ENCODE assay signal across 21 mouse cellular contexts in genomic region chr7:133848180-133848579, GRCm38 (mm10).
DNase-seq lines count a peak whose midpoint lies in the region; ATAC-seq and TF ChIP-seq lines count a peak whose summit lies in the region.
"Had no signal": no experiment of that assay in that cellular context is flagged by ENCODE, and none has a peak within 500 bp of the region (broad histone marks: within the 10 kb centered on the region; RNA-seq: fewer than 3 reads in every experiment).

No protein-coding gene starts in this region.

- intact Hi-C loops in heart, postnatal 25 days (cut with DNase I) = no loop called here

- H3K27me3 ChIP-seq in heart, embryonic 13.5 days (replicated peaks) = no peaks in the 10 kb centered on the region
- H3K27me3 ChIP-seq in lung, embryonic 16.5 days (ENCODE audit: control insufficient read depth, insufficient read depth, low read depth, low read length) = no peaks in the 10 kb centered on the region
- no peaks in the 10 kb centered on the region for H3K27me3 ChIP-seq in heart, embryonic 16.5 days (ENCODE audit: control insufficient read depth, insufficient read depth, low read length)
- H3K27me3 ChIP-seq: embryonic facial prominence, embryonic 13.5 days; forebrain, embryonic 12.5 days; hindbrain, embryonic 13.5 days; Patski had no signal

- 13% methylated on average over 2 of the region's 2 CpGs for WGBS in heart, embryonic 13.5 days
- WGBS in lung, embryonic 16.5 days = 18% methylated on average over 2 of the region's 2 CpGs
- WGBS in lung, adult 2 months = 61% methylated on average over 2 of the region's 2 CpGs
- WGBS in heart, embryonic 16.5 days = 40% methylated on average over 2 of the region's 2 CpGs

- TF ChIP-seq CTCF in lung, adult 2 months (IDR thresholded peaks at IDR 0.05; ENCODE audit: insufficient read depth, low read length) = no peak

- DNase-seq in heart, adult 8-10 months (ENCODE audit: low spot score) = peak; percentile 6
- no peak for DNase-seq in heart, postnatal 4 days
- DNase-seq in heart, postnatal 25 days (ENCODE audit: low spot score) = no peak
- no peak for DNase-seq in lung, adult 2 months
- no peak for DNase-seq in adrenal gland, postnatal 25 days
- DNase-seq: adrenal gland, postnatal 14 days; cerebellum, adult 18-20 months; cerebellum, adult 9-11 months; cerebellum, postnatal 36 days; gastrocnemius, postnatal 14 days; kidney, adult 11 months had no signal

- no peak; the same call in 1 of the 2 replicates for ATAC-seq in heart, embryonic 13.5 days (ENCODE audit: extremely low read depth, insufficient number of reproducible peaks, low FRiP score, low TSS enrichment)
- peak; percentile 39 for ATAC-seq in lung, embryonic 16.5 days (ENCODE audit: low read depth)
- ATAC-seq in heart, embryonic 16.5 days (replicated peaks; ENCODE audit: extremely low read depth, insufficient read depth, low FRiP score) = peak; percentile 74
- ATAC-seq: activated CD4-positive, CD25-positive, alpha-beta regulatory T cell, adult 4 months; forebrain, embryonic 16.5 days; hindbrain, postnatal 0 days; Patski had no signal

- no peak overlapping the region for H3K4me3 ChIP-seq in heart, embryonic 13.5 days
- H3K4me3 ChIP-seq in lung, embryonic 16.5 days (ENCODE audit: low read length) = no peak overlapping the region
- H3K4me3 ChIP-seq in lung, adult 2 months (replicated peaks; ENCODE audit: extremely low read depth, low read depth, low read length) = no peak overlapping the region
- H3K4me3 ChIP-seq in heart, embryonic 16.5 days (ENCODE audit: low read length) = no peak overlapping the region
- H3K4me3 ChIP-seq: embryonic facial prominence, embryonic 13.5 days; forebrain, embryonic 12.5 days; hindbrain, embryonic 13.5 days had no signal

- no peak overlapping the region for H3K9ac ChIP-seq in heart, embryonic 13.5 days
- H3K9ac ChIP-seq in lung, embryonic 16.5 days (ENCODE audit: low read length) = no peak overlapping the region; the same call in 1 of the 2 replicates
- H3K9ac ChIP-seq in heart, embryonic 16.5 days (ENCODE audit: low read length) = no peak overlapping the region
- H3K9ac ChIP-seq: embryonic facial prominence, embryonic 13.5 days; forebrain, embryonic 12.5 days; hindbrain, embryonic 13.5 days had no signal

- peaks cover 20% of the 10 kb centered on the region for H3K4me1 ChIP-seq in heart, embryonic 13.5 days
- peaks cover 12% of the 10 kb centered on the region for H3K4me1 ChIP-seq in lung, embryonic 16.5 days (replicated peaks; ENCODE audit: control insufficient read depth, insufficient read depth, low read length)
- no peaks in the 10 kb centered on the region for H3K4me1 ChIP-seq in lung, adult 2 months (ENCODE audit: control insufficient read depth, insufficient read depth, low read length)
- H3K4me1 ChIP-seq in heart, embryonic 16.5 days (ENCODE audit: control insufficient read depth, insufficient read depth, low read length) = peaks cover 9% of the 10 kb centered on the region; the same call in 1 of the 2 replicates
- H3K4me1 ChIP-seq: embryonic facial prominence, embryonic 13.5 days; forebrain, embryonic 12.5 days; hindbrain, embryonic 13.5 days had no signal

- H3K36me3 ChIP-seq in heart, embryonic 13.5 days = no peaks in the 10 kb centered on the region
- H3K36me3 ChIP-seq in lung, embryonic 16.5 days (ENCODE audit: control insufficient read depth, insufficient read depth, low read length) = no peaks in the 10 kb centered on the region
- no peaks in the 10 kb centered on the region for H3K36me3 ChIP-seq in heart, embryonic 16.5 days (ENCODE audit: control insufficient read depth, insufficient read depth)
- H3K36me3 ChIP-seq: embryonic facial prominence, embryonic 13.5 days; forebrain, embryonic 12.5 days; hindbrain, embryonic 13.5 days had no signal

- peak overlapping the region; percentile 33 for H3K27ac ChIP-seq in heart, embryonic 13.5 days (replicated peaks)
- H3K27ac ChIP-seq in lung, embryonic 16.5 days (ENCODE audit: low read length) = 0 out of 2 replicates have a peak overlapping the region, but pooled peaks have one; percentile 30
- H3K27ac ChIP-seq in heart, embryonic 16.5 days (ENCODE audit: low read length) = peak overlapping the region; percentile 46; the same call in 1 of the 2 replicates
- H3K27ac ChIP-seq: embryonic facial prominence, embryonic 13.5 days; forebrain, embryonic 12.5 days; hindbrain, embryonic 13.5 days; hindbrain, postnatal 0 days had no signal

- 0 out of 2 replicates have a peak, but pooled peaks cover 3% of the 10 kb centered on the region for H3K9me3 ChIP-seq in heart, embryonic 13.5 days
- H3K9me3 ChIP-seq in lung, embryonic 16.5 days (ENCODE audit: control insufficient read depth, low read length) = no peaks in the 10 kb centered on the region
- no peaks in the 10 kb centered on the region for H3K9me3 ChIP-seq in heart, embryonic 16.5 days (replicated peaks; ENCODE audit: control insufficient read depth, low read length)
- H3K9me3 ChIP-seq: embryonic facial prominence, embryonic 13.5 days; forebrain, embryonic 12.5 days; hindbrain, embryonic 13.5 days had no signal

- TF ChIP-seq POLR2A in lung, adult 2 months (IDR thresholded peaks at IDR 0.05; ENCODE audit: borderline replicate concordance, extremely low read depth, low read depth, low read length) = no peak

- no peak overlapping the region for H3K4me2 ChIP-seq in heart, embryonic 13.5 days
- no peak overlapping the region for H3K4me2 ChIP-seq in lung, embryonic 16.5 days (ENCODE audit: low read depth, low read length)
- no peak overlapping the region for H3K4me2 ChIP-seq in heart, embryonic 16.5 days (ENCODE audit: low read depth, low read length)
- H3K4me2 ChIP-seq: embryonic facial prominence, embryonic 13.5 days; forebrain, embryonic 12.5 days; hindbrain, embryonic 13.5 days had no signal
